Mouse (Mus musculus) CH12.LX (cell line): ENCODE results near the gene Col4a2. TPM values are rescaled to one million over a fixed set of nuclear protein-coding genes. Genes with fewer than 3 reads are reported as not detected.

Source experiments
- DNase-seq: peaks from one replicate; pipeline ENCODE4 v3.0.0-alpha.2; 2013; ENCODE audit errors: extremely low read depth
- H3K27ac ChIP-seq: 2 replicates; pipeline ENCODE4 v1.5.1; 2012; ENCODE audit warnings: low read depth, mild to moderate bottlenecking, control low read depth, moderate library complexity; ENCODE audit not compliant: insufficient read depth
- H3K27me3 ChIP-seq: replicated peaks from 2 replicates; pipeline ENCODE3; 2012; ENCODE audit warnings: inconsistent platforms
- H3K36me3 ChIP-seq, 2 experiments: replicated peaks in 1 of 2; 2 replicates each; pipeline versions ENCODE3 to v1.6.1; 2012; ENCODE audit warnings: inconsistent platforms in 1 of 2, low read length in 1 of 2, mild to moderate bottlenecking in 1 of 2, mixed read lengths in 1 of 2, moderate library complexity in 1 of 2; ENCODE audit not compliant: control insufficient read depth in 1 of 2, insufficient read depth in 1 of 2
- H3K4me1 ChIP-seq, 2 experiments: 2 replicates each; pipeline ENCODE4 v1.6.1; 2012; ENCODE audit warnings: inconsistent platforms in 1 of 2, moderate library complexity in 1 of 2; ENCODE audit not compliant: insufficient read depth in 2 of 2, control insufficient read depth in 1 of 2
- H3K4me2 ChIP-seq: 2 replicates; pipeline ENCODE4 v1.6.1; 2012; ENCODE audit warnings: low read depth, mild to moderate bottlenecking, control low read depth; ENCODE audit not compliant: poor library complexity, insufficient read depth, severe bottlenecking
- H3K4me3 ChIP-seq, 3 experiments: fragments of 150-350 bp in 1 of 3; sonication (generic) in 1 of 3; replicated peaks in 1 of 3; 2 replicates each; pipeline versions ENCODE3 to v1.5.1; 2011 to 2012; ENCODE audit warnings: low read depth in 2 of 3, low read length in 2 of 3, mild to moderate bottlenecking in 2 of 3, moderate library complexity in 2 of 3, control low read depth in 1 of 3, improper control_type of control experiment in 1 of 3, inconsistent platforms in 1 of 3, mixed read lengths in 1 of 3; ENCODE audit not compliant: poor library complexity in 1 of 3
- H3K79me2 ChIP-seq: replicated peaks from 2 replicates; pipeline ENCODE4 v1.6.1; 2012; ENCODE audit warnings: mild to moderate bottlenecking, moderate library complexity; ENCODE audit not compliant: control insufficient read depth, poor library complexity, insufficient read depth, severe bottlenecking; ENCODE audit errors: extremely low read depth
- H3K9ac ChIP-seq: 2 replicates; pipeline ENCODE4 v1.6.1; 2012; ENCODE audit warnings: low read depth, mild to moderate bottlenecking, control low read depth, moderate library complexity; ENCODE audit not compliant: insufficient read depth
- H3K9me3 ChIP-seq: replicated peaks from 2 replicates; pipeline ENCODE3; 2012; ENCODE audit warnings: low read length, inconsistent platforms, mixed read lengths
- BHLHE40 ChIP-seq: IDR thresholded peaks from 2 replicates; pipeline ENCODE4 v1.6.1; 2011; ENCODE audit warnings: mild to moderate bottlenecking, low read depth, low read length, improper control_type of control experiment
- CHD2 ChIP-seq: IDR thresholded peaks from 2 replicates; pipeline ENCODE4 v1.6.1; 2011; ENCODE audit warnings: low read length, improper control_type of control experiment
- CTCF ChIP-seq, 2 experiments: IDR thresholded peaks in 1 of 2; conservative IDR thresholded peaks in 1 of 2; 2 replicates each; pipeline ENCODE4 v1.5.1; 2011 to 2012; ENCODE audit warnings: low read depth in 2 of 2, low read length in 2 of 2, improper control_type of control experiment in 1 of 2, inconsistent platforms in 1 of 2, mild to moderate bottlenecking in 1 of 2, moderate library complexity in 1 of 2
- E2F4 ChIP-seq: IDR thresholded peaks from 2 replicates; pipeline ENCODE4 v1.6.1; 2011; ENCODE audit warnings: low read depth, low read length, improper control_type of control experiment; ENCODE audit not compliant: insufficient replicate concordance
- GABPA ChIP-seq: IDR thresholded peaks from 2 replicates; pipeline ENCODE4 v1.6.1; 2012; ENCODE audit warnings: low read depth, low read length, improper control_type of control experiment, inconsistent platforms; ENCODE audit not compliant: insufficient replicate concordance
- IRF4 ChIP-seq: IDR thresholded peaks from 2 replicates; pipeline ENCODE4 v1.6.1; 2014; ENCODE audit warnings: low read depth, mild to moderate bottlenecking, inconsistent platforms, low read length, improper control_type of control experiment
- JUN ChIP-seq: IDR thresholded peaks from 2 replicates; pipeline ENCODE4 v1.6.1; 2011; ENCODE audit warnings: low read depth, mild to moderate bottlenecking, low read length, improper control_type of control experiment, moderate library complexity; ENCODE audit not compliant: insufficient read depth
- JUND ChIP-seq: conservative IDR thresholded peaks from 2 replicates; pipeline ENCODE4 v1.6.1; 2011; ENCODE audit warnings: low read depth, low read length, improper control_type of control experiment
- KAT2A ChIP-seq: IDR thresholded peaks from 2 replicates; pipeline ENCODE4 v1.6.1; 2012; ENCODE audit warnings: low read length, improper control_type of control experiment, inconsistent platforms; ENCODE audit not compliant: insufficient replicate concordance
- MAX ChIP-seq: IDR thresholded peaks from 2 replicates; pipeline ENCODE4 v1.6.1; 2011; ENCODE audit warnings: low read length, improper control_type of control experiment
- MAZ ChIP-seq: IDR thresholded peaks from 2 replicates; pipeline ENCODE4 v1.6.1; 2012; ENCODE audit warnings: low read depth, mild to moderate bottlenecking, inconsistent platforms, low read length, improper control_type of control experiment, moderate library complexity
- MEF2A ChIP-seq: IDR thresholded peaks from 2 replicates; pipeline ENCODE4 v1.6.1; 2014; ENCODE audit warnings: low read depth, mild to moderate bottlenecking, inconsistent platforms, low read length, improper control_type of control experiment, borderline replicate concordance
- MXI1 ChIP-seq: IDR thresholded peaks from 2 replicates; pipeline ENCODE4 v1.6.1; 2011; ENCODE audit warnings: mild to moderate bottlenecking, low read depth, low read length, improper control_type of control experiment
- NELFE ChIP-seq: IDR thresholded peaks from 2 replicates; pipeline ENCODE4 v1.6.1; 2011; ENCODE audit warnings: low read depth, low read length, improper control_type of control experiment
- NRF1 ChIP-seq: IDR thresholded peaks from 2 replicates; pipeline ENCODE4 v1.6.1; 2014; ENCODE audit warnings: low read depth, mild to moderate bottlenecking, inconsistent platforms, low read length, improper control_type of control experiment, moderate library complexity
- RCOR1 ChIP-seq: conservative IDR thresholded peaks from 2 replicates; pipeline ENCODE4 v1.6.1; 2012; ENCODE audit warnings: low read depth, mild to moderate bottlenecking, inconsistent platforms, low read length, improper control_type of control experiment
- SMC3 ChIP-seq: IDR thresholded peaks from 2 replicates; pipeline ENCODE4 v1.6.1; 2011; ENCODE audit warnings: low read depth, low read length, improper control_type of control experiment
- TBP ChIP-seq: conservative IDR thresholded peaks from 2 replicates; pipeline ENCODE4 v1.6.1; 2011; ENCODE audit warnings: low read depth, low read length, improper control_type of control experiment
- TCF12 ChIP-seq: IDR thresholded peaks from 2 replicates; pipeline ENCODE4 v1.6.1; 2014; ENCODE audit warnings: low read depth, mild to moderate bottlenecking, inconsistent platforms, low read length, improper control_type of control experiment
- UBTF ChIP-seq: IDR thresholded peaks from 2 replicates; pipeline ENCODE4 v1.6.1; 2012; ENCODE audit warnings: low read depth, mild to moderate bottlenecking, inconsistent platforms, low read length, improper control_type of control experiment, moderate library complexity
- USF1 ChIP-seq: IDR thresholded peaks from 2 replicates; pipeline ENCODE4 v1.6.1; 2014; ENCODE audit warnings: low read depth, mild to moderate bottlenecking, inconsistent platforms, low read length, improper control_type of control experiment
- ZNF384 ChIP-seq: IDR thresholded peaks from 2 replicates; pipeline ENCODE4 v1.6.1; 2012; ENCODE audit warnings: low read depth, low read length, improper control_type of control experiment, inconsistent platforms
- dilution Hi-C: fragments of 300-500 bp; cut with MboI; formaldehyde crosslinking; loops from 2 replicates; pipeline ENCODE4 v1.14.3; 2020; ENCODE audit warnings: low sequenced_read_pairs; ENCODE audit not compliant: extremely low pct_unique_long_range_greater_than_20kb, extremely low pct_ligation_motif_present
- in situ Hi-C: fragments of 300-500 bp; cut with MboI; formaldehyde crosslinking; loops from 3 replicates; pipeline ENCODE4 v1.14.3; 2019; ENCODE audit warnings: low sequenced_read_pairs, low pct_ligation_motif_present, low pct_unique_long_range_greater_than_20kb, mixed read lengths
- polyA plus RNA-seq: library from polyadenylated mRNA; unstranded; fragments of >175 nt; gene quantifications from 2 replicates; pipeline ENCODE4 v1.2.1, GENCODE M21; 2012; ENCODE audit warnings: low read depth; ENCODE audit not compliant: insufficient read length
- total RNA-seq, 2 experiments: library from RNA; depleted of rRNA; stranded (reverse); fragments of 300-350 nt in 1 of 2; fragments of >200 nt in 1 of 2; gene quantifications; 2 replicates each; pipeline ENCODE4 v1.2.3; 2012 to 2014

Gene Col4a2
- total and polyA plus RNA-seq, 3 experiments = 0.04 to 0.07 TPM; not detected in 1

- dilution Hi-C loops (no loop called here), in situ Hi-C loops (loop anchor here (5.0 kb wide), 1 partner anchor 145 kb away; no protein-coding TSS in a partner anchor)
- no peak for DNase-seq
- peaks cover 4% of the 10 kb centered on the region for H3K9me3 ChIP-seq
- H3K36me3 ChIP-seq = no peaks in the 10 kb centered on the region
- no peak overlapping the region for H3K9ac ChIP-seq
- no peak overlapping the region for H3K27ac ChIP-seq
- TF ChIP-seq MXI1 (no peak), TCF12 (no peak), TBP (no peak)
- H3K4me2 ChIP-seq = no peak overlapping the region
- no peak overlapping the region for H3K4me3 ChIP-seq
- H3K79me2 ChIP-seq = no peaks in the 10 kb centered on the region
- H3K27me3 ChIP-seq = peaks cover 61% of the 10 kb centered on the region
- H3K4me1 ChIP-seq = peaks cover 3 to 21% of the 10 kb centered on the region in 2 experiments
These were observed 84.5 kb downstream of the Col4a2 start for GRCm38 (mm10) chr8:11397126-11397525.

- Histone ChIP-seq H3K4me2 (no peak overlapping the region), H3K27me3 (peaks cover 67% of the 10 kb centered on the region), H3K9me3 (no peaks in the 10 kb centered on the region), H3K27ac (no peak overlapping the region), H3K36me3 (no peaks in the 10 kb centered on the region), H3K9ac (no peak overlapping the region), H3K4me3 (no peak overlapping the region), H3K79me2 (no peaks in the 10 kb centered on the region), H3K4me1 (peaks cover 3 to 17% of the 10 kb centered on the region in 2 experiments)
- dilution Hi-C loops (no loop called here), in situ Hi-C loops (loop anchor here (5.0 kb wide), 1 partner anchor 147 kb away; no protein-coding TSS in a partner anchor)
- no peak for TF ChIP-seq MAZ
- no peak for TF ChIP-seq UBTF
- TF ChIP-seq CTCF (conservative IDR thresholded peaks at IDR 0.05 in 1 of 2, IDR thresholded peaks at IDR 0.05 in 1 of 2; ENCODE audit: low read depth in 2 of 2, low read length in 2 of 2) = no peak
- TF ChIP-seq NRF1 = no peak
- no peak for TF ChIP-seq JUND
- TF ChIP-seq IRF4 = no peak
- TF ChIP-seq NELFE = no peak
- DNase-seq = no peak
These were observed 87.1 kb downstream of the Col4a2 start for GRCm38 (mm10) chr8:11399706-11400105.

- dilution Hi-C loops = no loop called here
- no peaks in the 10 kb centered on the region for H3K9me3 ChIP-seq
- no peak overlapping the region for H3K4me3 ChIP-seq
- peaks cover 3 to 11% of the 10 kb centered on the region in 2 experiments for H3K4me1 ChIP-seq
- TF ChIP-seq SMC3 (no peak), MEF2A (no peak), RCOR1 (no peak), JUN (no peak), TCF12 (no peak), CHD2 (no peak), NELFE (no peak), BHLHE40 (no peak), KAT2A (no peak), UBTF (no peak), GABPA (no peak), E2F4 (no peak), USF1 (no peak), ZNF384 (no peak), MAX (no peak)
- H3K4me2 ChIP-seq = no peak overlapping the region
- in situ Hi-C loops = no loop called here
- H3K27ac ChIP-seq = no peak overlapping the region
- H3K9ac ChIP-seq = no peak overlapping the region
- no peaks in the 10 kb centered on the region for H3K36me3 ChIP-seq
- H3K79me2 ChIP-seq = no peaks in the 10 kb centered on the region
- H3K27me3 ChIP-seq = peaks cover 67% of the 10 kb centered on the region
- no peak for DNase-seq
These were observed 87.6 kb downstream of the Col4a2 start for GRCm38 (mm10) chr8:11400244-11400643.
